Mouse (Mus musculus) ES-CJ7 (cell line): ENCODE data around the gene Gipr.
A peak's percentile ranks its signal among the peaks of the same experiment; 100 is the strongest.

Experiments
- DNase-seq: peaks from one replicate; pipeline ENCODE4 v3.0.0; 2011; ENCODE audit warnings: low read depth, low spot score

The Gipr gene

DNA sequence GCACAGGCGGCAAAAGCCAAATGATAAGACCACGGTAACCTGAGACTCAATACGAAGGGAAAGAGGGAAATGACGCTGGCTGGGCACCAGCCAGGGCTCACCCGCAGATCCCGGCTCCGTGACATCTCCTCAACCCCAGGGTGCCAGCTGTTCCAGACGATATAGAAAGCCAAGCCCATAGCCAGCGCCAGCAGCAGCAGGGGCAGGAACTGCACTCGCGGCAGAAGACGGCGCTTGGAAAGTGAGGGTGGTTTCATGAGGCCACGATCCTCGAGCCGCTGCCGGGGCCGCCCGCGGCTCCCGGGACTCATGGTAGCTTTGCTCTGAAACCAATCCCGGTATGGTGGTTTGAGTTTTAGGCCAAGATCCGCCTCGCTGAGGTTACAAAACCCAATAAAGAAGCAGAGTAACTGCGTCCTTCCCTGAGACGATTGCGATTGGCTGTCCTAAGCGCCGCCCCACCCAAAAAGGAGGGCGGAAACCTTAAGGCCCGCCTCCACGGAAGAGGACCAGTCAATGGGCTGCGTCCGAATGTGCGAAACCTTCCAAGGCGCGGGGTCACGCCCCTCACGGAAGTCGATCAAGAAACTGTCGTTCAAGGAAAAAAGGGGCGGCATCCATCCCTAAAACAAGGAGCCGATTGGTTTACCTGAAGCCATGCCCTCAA, 16.9 kb downstream of the Gipr start, which contains the start of gene Qpctl:
Gene Qpctl, minus strand, starts transcription at position 417 of the 667 bp plus-strand sequence.
- DNase-seq = peak; percentile 99

- no peak for DNase-seq
Measured at GRCm38 (mm10) chr7:19148180-19148874, 17.6 kb downstream of the Gipr start.

- no peak for DNase-seq
Measured at GRCm38 (mm10) chr7:19147497-19148045, 18.4 kb downstream of the Gipr start.

- no peak for DNase-seq
Measured at GRCm38 (mm10) chr7:19146793-19147192, 19.1 kb downstream of the Gipr start.

DNA sequence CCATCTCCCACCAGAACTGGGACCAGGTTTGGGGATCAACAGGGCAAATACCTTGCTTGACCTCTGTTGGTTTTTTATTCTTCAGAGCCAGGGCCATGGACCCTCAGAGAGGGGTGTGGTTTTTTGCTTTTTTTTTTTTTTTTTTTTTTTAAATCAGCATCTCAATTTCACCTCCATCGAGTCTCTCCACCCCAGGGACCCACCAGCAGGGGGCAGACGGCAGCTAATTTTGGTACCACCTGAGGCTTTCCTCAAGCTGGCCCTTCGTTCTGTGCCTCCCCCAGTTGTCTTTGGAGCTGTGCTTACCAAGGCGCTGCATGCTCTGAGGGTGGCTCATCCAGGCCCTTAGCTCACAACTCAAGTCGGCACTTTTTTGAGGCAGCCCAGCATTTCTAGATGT, 28.5 kb downstream of the Gipr start:
- peak; percentile 76 for DNase-seq

- DNase-seq = no peak
Measured at GRCm38 (mm10) chr7:19136673-19137334, 29.1 kb downstream of the Gipr start.

- no peak for DNase-seq
Measured at GRCm38 (mm10) chr7:19136168-19136567, 29.8 kb downstream of the Gipr start.

DNA sequence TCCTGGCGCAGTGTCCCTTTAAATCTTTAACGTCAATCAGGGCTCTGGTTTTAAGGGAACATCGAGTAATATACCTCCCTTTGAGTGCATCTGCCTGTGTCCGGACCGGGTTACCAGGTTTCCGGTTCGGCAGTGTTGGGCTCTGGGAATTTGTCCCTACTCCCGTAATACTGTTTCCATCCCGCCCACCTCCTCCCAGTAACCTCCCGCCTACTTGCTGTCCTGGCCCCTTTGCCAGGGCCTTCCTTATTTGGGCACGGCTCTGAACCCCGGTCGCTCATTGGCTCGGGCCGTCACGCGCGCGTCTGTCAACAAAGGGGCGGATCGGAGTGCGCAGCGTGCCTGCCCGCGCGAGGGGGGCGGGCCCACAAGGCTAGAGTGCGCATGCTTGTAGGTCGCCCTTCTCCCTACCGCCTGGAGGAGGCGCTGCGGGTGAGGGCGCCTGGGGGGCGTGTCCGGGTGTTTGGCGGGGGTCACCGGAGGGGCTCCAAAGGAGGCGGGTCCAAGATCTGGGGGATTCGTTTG, 34.5 kb downstream of the Gipr start:
- DNase-seq = peak; percentile 99

GRCm38 (mm10) chr7:19130657-19131056, 35.3 kb downstream of the Gipr start:
- peak; percentile 53 for DNase-seq

- no peak for DNase-seq
Measured at GRCm38 (mm10) chr7:19129396-19129795, 36.5 kb downstream of the Gipr start.

DNA sequence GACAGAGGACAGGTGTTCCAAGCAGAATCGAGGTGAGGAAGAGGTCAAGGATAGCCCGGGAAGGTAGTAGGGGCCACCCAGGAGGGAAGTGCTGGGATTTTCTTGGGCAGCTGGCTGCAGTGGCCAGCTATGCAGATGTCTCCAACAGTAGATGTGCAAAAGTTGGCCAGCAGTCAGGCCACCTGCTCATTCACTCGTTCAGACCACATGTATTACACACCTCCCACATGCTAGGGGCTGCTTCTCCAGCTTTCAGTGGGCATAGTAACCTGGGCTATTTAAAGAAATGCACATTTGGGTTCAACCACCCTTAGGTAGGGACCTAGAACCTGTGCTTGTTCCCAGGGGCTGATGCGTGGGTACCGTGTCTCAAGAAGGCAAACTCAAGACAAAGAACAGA, 38.2 kb downstream of the Gipr start:
- no peak for DNase-seq

- DNase-seq = no peak
Measured at GRCm38 (mm10) chr7:19124713-19125112, 41.2 kb downstream of the Gipr start.

- DNase-seq = no peak
Measured at GRCm38 (mm10) chr7:19121686-19122085, 44.2 kb downstream of the Gipr start.

DNA sequence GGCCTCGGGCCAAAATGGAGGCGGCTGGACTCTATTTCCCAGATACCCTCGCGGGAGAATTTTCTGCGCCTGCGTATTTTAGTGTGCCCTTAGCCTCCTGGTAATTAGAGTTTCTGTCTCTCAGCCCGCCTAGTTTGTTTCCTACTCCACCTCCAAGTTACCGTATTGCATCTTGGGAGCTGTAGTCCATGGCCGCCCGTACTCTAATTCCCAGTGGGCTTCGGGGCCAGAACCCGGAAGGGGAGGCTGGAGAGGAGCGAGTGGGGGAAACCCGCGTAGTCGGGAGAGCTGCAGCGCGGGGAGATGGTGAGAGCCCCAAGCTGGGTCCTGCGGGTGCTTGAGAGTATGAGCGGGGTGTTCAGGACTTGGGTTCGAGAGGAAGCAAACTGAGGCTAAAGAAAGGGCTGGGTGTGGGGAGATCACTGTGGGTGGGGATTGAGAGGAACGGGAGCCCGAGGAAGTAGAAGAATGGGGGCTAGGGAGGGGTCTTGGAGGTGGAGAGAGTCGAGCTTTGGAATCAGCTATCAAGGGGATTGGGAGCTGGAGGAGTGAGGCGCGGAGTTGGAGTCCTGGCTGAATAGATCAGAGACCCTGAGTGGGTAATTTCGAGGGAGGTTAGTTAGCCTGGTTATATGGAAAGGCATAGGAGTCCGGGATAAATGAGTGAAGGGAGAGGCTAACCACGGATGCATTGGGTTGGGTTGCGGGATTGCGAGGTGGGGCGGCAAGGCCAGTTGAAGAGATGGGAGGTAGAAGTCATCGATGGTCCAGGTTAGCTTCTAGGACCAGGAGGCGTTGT, 46.1 kb downstream of the Gipr start, which contains the start of gene Fbxo46:
Gene Fbxo46, plus strand, starts transcription at position 229 of the 799 bp plus-strand sequence.
- peak; percentile 99 for DNase-seq

DNA sequence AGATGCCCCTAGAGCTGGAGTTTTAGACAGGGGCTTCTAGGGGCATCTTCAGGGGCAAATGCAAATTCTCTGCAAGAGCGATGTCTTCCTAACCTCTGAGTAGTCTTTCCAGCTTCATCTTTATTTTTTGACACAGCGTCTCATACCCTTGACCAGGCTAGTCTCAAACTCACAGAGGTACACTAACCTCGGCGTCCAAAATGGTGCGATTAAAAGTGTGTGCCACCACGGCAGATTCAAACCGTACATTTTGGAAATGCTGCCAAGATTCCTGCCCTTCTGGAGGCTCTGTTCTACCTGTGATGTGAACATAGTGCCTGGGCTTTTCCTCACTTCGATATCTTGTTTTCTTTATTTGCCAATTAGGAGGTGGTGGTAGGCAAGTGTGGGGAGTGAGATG, 46.8 kb downstream of the Gipr start:
- no peak for DNase-seq

DNA sequence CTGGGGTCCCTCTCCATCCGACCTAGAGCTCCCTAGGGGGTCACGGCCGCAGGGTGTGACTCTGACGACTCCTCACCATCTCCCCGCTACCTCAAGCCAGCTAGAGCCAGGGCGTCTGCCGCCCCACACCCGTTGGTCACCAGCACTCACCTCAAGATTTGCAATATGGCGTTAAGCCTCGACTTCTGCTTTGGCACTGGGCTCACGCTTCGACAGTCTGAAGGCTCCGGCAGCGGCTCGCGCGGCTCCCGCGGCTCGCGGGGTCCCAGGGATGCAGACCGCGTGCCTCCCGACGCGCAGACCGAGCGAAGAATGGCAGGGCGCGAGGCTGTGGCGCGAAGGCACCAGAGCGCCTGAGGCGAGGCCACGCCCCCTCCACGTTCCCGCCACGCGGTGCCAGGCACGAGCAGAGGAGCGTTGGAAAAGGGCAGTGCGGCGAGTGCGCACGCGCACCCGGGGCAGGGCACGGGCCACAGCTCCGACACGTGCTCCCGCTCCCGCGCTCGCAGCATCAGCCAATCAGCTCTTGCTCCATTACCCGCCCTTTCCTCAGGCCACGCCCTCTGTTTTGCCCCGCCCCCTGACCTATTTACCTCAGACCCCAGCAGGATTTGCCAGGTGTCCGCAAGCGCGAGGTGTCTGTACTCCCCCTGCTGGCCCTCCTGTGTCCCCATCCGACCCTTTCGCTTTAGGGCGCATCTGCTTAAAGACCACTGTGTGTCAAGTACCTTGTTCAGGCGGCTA, 47.7 kb downstream of the Gipr start, which contains the start of gene Gm4969:
Gene Gm4969, minus strand, starts transcription at position 341 of the 744 bp plus-strand sequence.
- peak; percentile 97 for DNase-seq

DNA sequence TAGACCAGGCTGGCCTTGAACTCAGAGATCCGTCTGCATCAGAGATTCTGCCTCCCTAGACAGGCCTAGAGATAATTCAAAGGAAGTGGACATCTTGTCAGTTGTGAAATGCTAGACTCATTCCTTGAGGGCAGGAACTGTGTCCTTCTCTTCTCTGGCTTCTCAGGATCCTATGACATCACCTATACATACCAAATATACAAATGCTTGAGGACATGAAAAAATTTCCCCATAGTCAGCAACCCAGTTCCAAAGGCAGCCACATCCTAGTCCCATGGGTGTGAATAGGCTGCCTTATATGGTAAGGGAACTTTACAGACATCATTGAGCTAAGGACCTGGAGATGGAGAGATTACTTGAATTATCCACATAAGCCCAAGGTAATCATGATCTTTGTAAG, 56.4 kb downstream of the Gipr start:
- no peak for DNase-seq

GRCm38 (mm10) chr7:19107436-19107835, 58.5 kb downstream of the Gipr start:
- no peak for DNase-seq
